18 mouse cellular contexts compared by ENCODE assay signal in genomic region chr5:89793706-89794105, GRCm38 (mm10).
"Had no signal": no experiment of that assay in that cellular context is flagged by ENCODE, and none has a peak within 500 bp of the region (broad histone marks: within the 10 kb centered on the region; RNA-seq: fewer than 3 reads in every experiment).

No protein-coding gene starts in this region.

- H3K36me3 ChIP-seq: liver, embryonic 15.5 days; lung, embryonic 15.5 days; midbrain, embryonic 10.5 days; midbrain, embryonic 12.5 days; neural tube, embryonic 12.5 days; stomach, embryonic 15.5 days had no signal

- H3K27me3 ChIP-seq: liver, embryonic 15.5 days; lung, embryonic 15.5 days; midbrain, embryonic 12.5 days; neural tube, embryonic 12.5 days; stomach, embryonic 15.5 days had no signal

- ATAC-seq: liver, postnatal 0 days; lung, postnatal 0 days; midbrain, embryonic 16.5 days had no signal

- H3K4me2 ChIP-seq: liver, embryonic 15.5 days; lung, embryonic 15.5 days; midbrain, embryonic 12.5 days; neural tube, embryonic 12.5 days; stomach, embryonic 15.5 days had no signal

- H3K4me3 ChIP-seq: liver, embryonic 15.5 days; lung, embryonic 15.5 days; midbrain, embryonic 10.5 days; midbrain, embryonic 12.5 days; neural tube, embryonic 12.5 days; stomach, embryonic 15.5 days had no signal

- DNase-seq: liver, postnatal 0 days; lung, adult 2 months; lung, postnatal 14 days; lung, postnatal 36 days; midbrain, embryonic 14.5 days; retina, postnatal 1 day; right cerebral cortex, adult 18-20 months; thymus, adult 2 months; thymus, postnatal 25 days; thymus, postnatal 4 days had no signal
